In genomic region chr1:178989485-178989884, GRCm38 (mm10) we compare ENCODE assay signal across 17 mouse cellular contexts.
A peak's percentile ranks its signal among the peaks of the same experiment; 100 is the strongest.
DNase-seq lines count a peak whose midpoint lies in the region; ATAC-seq and TF ChIP-seq lines count a peak whose summit lies in the region.
"Had no signal": no experiment of that assay in that cellular context is flagged by ENCODE, and none has a peak within 500 bp of the region (broad histone marks: within the 10 kb centered on the region; RNA-seq: fewer than 3 reads in every experiment).

No protein-coding gene starts in this region.

- peaks cover 27% of the 10 kb centered on the region; the same call in 1 of the 2 replicates for H3K4me1 ChIP-seq in embryonic facial prominence, embryonic 12.5 days
- H3K4me1 ChIP-seq in embryonic facial prominence, embryonic 10.5 days, result peaks cover 16% of the 10 kb centered on the region
- no peaks in the 10 kb centered on the region for H3K4me1 ChIP-seq in lung, embryonic 14.5 days (ENCODE audit: insufficient read depth)
- H3K4me1 ChIP-seq in lung, adult 2 months (ENCODE audit: control insufficient read depth, insufficient read depth, low read length), result no peaks in the 10 kb centered on the region
- peaks cover 11% of the 10 kb centered on the region; the same call in 1 of the 2 replicates for H3K4me1 ChIP-seq in hindbrain, embryonic 14.5 days (replicated peaks; ENCODE audit: control insufficient read depth, insufficient read depth, low read length)
- H3K4me1 ChIP-seq in midbrain, embryonic 16.5 days (ENCODE audit: control insufficient read depth, insufficient read depth, low read length), result peaks cover 6% of the 10 kb centered on the region; the same call in 1 of the 2 replicates
- H3K4me1 ChIP-seq: liver, embryonic 15.5 days had no signal

- no peak overlapping the region for H3K4me2 ChIP-seq in embryonic facial prominence, embryonic 12.5 days (replicated peaks)
- no peak overlapping the region for H3K4me2 ChIP-seq in lung, embryonic 14.5 days
- no peak overlapping the region for H3K4me2 ChIP-seq in hindbrain, embryonic 14.5 days (replicated peaks)
- H3K4me2 ChIP-seq in midbrain, embryonic 16.5 days (ENCODE audit: low read length), result no peak overlapping the region
- H3K4me2 ChIP-seq: forebrain, embryonic 12.5 days; limb, embryonic 15.5 days; liver, embryonic 15.5 days had no signal

- no peak for TF ChIP-seq CTCF in lung, embryonic 14.5 days (IDR thresholded peaks at IDR 0.05; ENCODE audit: low read depth)
- TF ChIP-seq CTCF in lung, adult 2 months (IDR thresholded peaks at IDR 0.05; ENCODE audit: insufficient read depth, low read length), result no peak

- H3K27ac ChIP-seq in embryonic facial prominence, embryonic 12.5 days, result 0 out of 2 replicates have a peak overlapping the region, but pooled peaks have one; percentile 30
- no peak overlapping the region for H3K27ac ChIP-seq in embryonic facial prominence, embryonic 10.5 days (replicated peaks)
- H3K27ac ChIP-seq in lung, embryonic 14.5 days (ENCODE audit: low read depth), result no peak overlapping the region
- H3K27ac ChIP-seq in hindbrain, embryonic 14.5 days, result peak overlapping the region; percentile 74
- peak overlapping the region; percentile 32; the same call in 1 of the 2 replicates for H3K27ac ChIP-seq in midbrain, embryonic 16.5 days (ENCODE audit: low read length)
- H3K27ac ChIP-seq: forebrain, embryonic 12.5 days; heart, adult 2 months; limb, embryonic 15.5 days; liver, embryonic 15.5 days had no signal

- no peak for ATAC-seq in embryonic facial prominence, embryonic 12.5 days (ENCODE audit: insufficient number of reproducible peaks, insufficient read depth, low FRiP score, low TSS enrichment)
- no peak for ATAC-seq in lung, embryonic 14.5 days (ENCODE audit: insufficient read depth)
- ATAC-seq in hindbrain, embryonic 14.5 days (ENCODE audit: low FRiP score), result no peak
- ATAC-seq in midbrain, embryonic 16.5 days, result no peak

- WGBS in embryonic facial prominence, embryonic 12.5 days, result 90% methylated on average over 4 of the region's 4 CpGs
- WGBS in embryonic facial prominence, embryonic 10.5 days, result 92% methylated on average over 4 of the region's 4 CpGs
- 47% methylated on average over 4 of the region's 4 CpGs for WGBS in lung, embryonic 14.5 days
- WGBS in lung, adult 2 months, result 71% methylated on average over 4 of the region's 4 CpGs
- WGBS in hindbrain, embryonic 14.5 days, result 43% methylated on average over 4 of the region's 4 CpGs
- 80% methylated on average over 4 of the region's 4 CpGs for WGBS in midbrain, embryonic 16.5 days

- no peak for TF ChIP-seq POLR2A in lung, adult 2 months (IDR thresholded peaks at IDR 0.05; ENCODE audit: borderline replicate concordance, extremely low read depth, low read depth, low read length)

- no peaks in the 10 kb centered on the region for H3K9me3 ChIP-seq in embryonic facial prominence, embryonic 12.5 days
- H3K9me3 ChIP-seq in embryonic facial prominence, embryonic 10.5 days, result no peaks in the 10 kb centered on the region
- no peaks in the 10 kb centered on the region for H3K9me3 ChIP-seq in lung, embryonic 14.5 days (ENCODE audit: low read depth, low read length)
- H3K9me3 ChIP-seq in hindbrain, embryonic 14.5 days (ENCODE audit: control insufficient read depth, low read length), result no peaks in the 10 kb centered on the region
- no peaks in the 10 kb centered on the region for H3K9me3 ChIP-seq in midbrain, embryonic 16.5 days (replicated peaks; ENCODE audit: control insufficient read depth, low read length, poor library complexity, severe bottlenecking)
- H3K9me3 ChIP-seq: forebrain, embryonic 12.5 days; limb, embryonic 15.5 days; liver, embryonic 15.5 days had no signal

- H3K27me3 ChIP-seq in embryonic facial prominence, embryonic 12.5 days, result no peaks in the 10 kb centered on the region
- no peaks in the 10 kb centered on the region for H3K27me3 ChIP-seq in embryonic facial prominence, embryonic 10.5 days (replicated peaks; ENCODE audit: low read depth, poor library complexity, severe bottlenecking)
- no peaks in the 10 kb centered on the region for H3K27me3 ChIP-seq in lung, embryonic 14.5 days (ENCODE audit: insufficient read depth, low read length)
- no peaks in the 10 kb centered on the region for H3K27me3 ChIP-seq in hindbrain, embryonic 14.5 days (ENCODE audit: control insufficient read depth, insufficient read depth, low read length)
- no peaks in the 10 kb centered on the region for H3K27me3 ChIP-seq in midbrain, embryonic 16.5 days (ENCODE audit: control insufficient read depth, insufficient read depth, low read depth, low read length)
- H3K27me3 ChIP-seq: limb, embryonic 15.5 days; liver, embryonic 15.5 days had no signal

- H3K9ac ChIP-seq in embryonic facial prominence, embryonic 12.5 days, result no peak overlapping the region
- H3K9ac ChIP-seq in lung, embryonic 14.5 days, result no peak overlapping the region
- no peak overlapping the region for H3K9ac ChIP-seq in hindbrain, embryonic 14.5 days
- H3K9ac ChIP-seq in midbrain, embryonic 16.5 days (ENCODE audit: low read depth, low read length), result no peak overlapping the region
- H3K9ac ChIP-seq: forebrain, embryonic 12.5 days; limb, embryonic 15.5 days; liver, embryonic 15.5 days had no signal

- no peaks in the 10 kb centered on the region for H3K36me3 ChIP-seq in embryonic facial prominence, embryonic 12.5 days
- no peaks in the 10 kb centered on the region for H3K36me3 ChIP-seq in embryonic facial prominence, embryonic 10.5 days (replicated peaks)
- H3K36me3 ChIP-seq in lung, embryonic 14.5 days (ENCODE audit: insufficient read depth), result no peaks in the 10 kb centered on the region
- H3K36me3 ChIP-seq in hindbrain, embryonic 14.5 days (replicated peaks; ENCODE audit: control insufficient read depth, insufficient read depth), result no peaks in the 10 kb centered on the region
- H3K36me3 ChIP-seq in midbrain, embryonic 16.5 days (ENCODE audit: control insufficient read depth, insufficient read depth, low read length), result no peaks in the 10 kb centered on the region
- H3K36me3 ChIP-seq: forebrain, embryonic 12.5 days; limb, embryonic 15.5 days; liver, embryonic 15.5 days had no signal

- no peak overlapping the region for H3K4me3 ChIP-seq in embryonic facial prominence, embryonic 12.5 days
- H3K4me3 ChIP-seq in embryonic facial prominence, embryonic 10.5 days, result no peak overlapping the region
- no peak overlapping the region for H3K4me3 ChIP-seq in lung, embryonic 14.5 days (ENCODE audit: low read depth, low read length)
- no peak overlapping the region for H3K4me3 ChIP-seq in lung, adult 2 months (replicated peaks; ENCODE audit: extremely low read depth, low read depth, low read length)
- H3K4me3 ChIP-seq in hindbrain, embryonic 14.5 days (replicated peaks; ENCODE audit: low read length), result no peak overlapping the region
- no peak overlapping the region for H3K4me3 ChIP-seq in midbrain, embryonic 16.5 days (ENCODE audit: low read depth, low read length)
- H3K4me3 ChIP-seq: forebrain, embryonic 12.5 days; heart, adult 2 months; limb, embryonic 15.5 days; liver, embryonic 15.5 days had no signal

- no peak for DNase-seq in embryonic facial prominence, embryonic 10.5 days (ENCODE audit: low spot score)
- DNase-seq in lung, embryonic 14.5 days, result peak; percentile 43
- DNase-seq in lung, adult 2 months, result no peak
- DNase-seq in hindbrain, embryonic 14.5 days (ENCODE audit: low spot score), result no peak
- no peak for DNase-seq in cerebellum, postnatal 14 days
- DNase-seq in frontal cortex, postnatal 14 days (ENCODE audit: low spot score in 2 of 2), result no peak
- DNase-seq: adrenal gland, adult 2 months; cerebellum, adult 9-10 months; heart, adult 2 months; kidney, adult 18-20 months; kidney, postnatal 10 days; thymus, postnatal 14 days had no signal

Comparison
In these comparisons a context has a peak if more than half of its experiments do, and no peak if none do; other contexts are left out.
1. H3K27ac ChIP-seq: peak in embryonic facial prominence, embryonic 12.5 days (single experiment), hindbrain, embryonic 14.5 days (single experiment) and midbrain, embryonic 16.5 days (single experiment); none in embryonic facial prominence, embryonic 10.5 days (single experiment) and lung, embryonic 14.5 days (single experiment).